Mouse (Mus musculus) forebrain, embryonic 14.5 days (tissue): ENCODE data around the gene Vamp4. TPM values are rescaled to one million over a fixed set of nuclear protein-coding genes. Genes with fewer than 3 reads are reported as not detected.
"Not testable (repeated sequence)": the region's sequence is repeated elsewhere in the genome, so short reads cannot be mapped to it uniquely, and the experiment has no call there.

Experiments used
- ATAC-seq: fragments of 200-750 bp; cut with Nextera tagmentation; 2 replicates; pipeline ENCODE4 v1.8.0; 2017; ENCODE audit warnings: mild to moderate bottlenecking, moderate library complexity
- DNase-seq: peaks from one replicate; pipeline ENCODE4 v3.0.0-alpha.2; 2015; ENCODE audit warnings: low spot score
- H3K27ac ChIP-seq: fragments of 300-500 bp; sonication (generic); 2 replicates; pipeline ENCODE4 v1.5.1; 2014; ENCODE audit warnings: low read depth, mild to moderate bottlenecking, control low read depth, low read length, moderate library complexity
- H3K27me3 ChIP-seq: fragments of 300-500 bp; sonication (generic); replicated peaks from 2 replicates; pipeline ENCODE4 v1.6.1; 2014; ENCODE audit warnings: low read length, control low read depth, mixed read lengths; ENCODE audit not compliant: control insufficient read depth, insufficient read depth
- H3K36me3 ChIP-seq: fragments of 300-500 bp; sonication (generic); 2 replicates; pipeline ENCODE4 v1.6.1; 2014; ENCODE audit warnings: low read length, control low read depth; ENCODE audit not compliant: control insufficient read depth, insufficient read depth
- H3K4me1 ChIP-seq: fragments of 300-500 bp; sonication (generic); 2 replicates; pipeline ENCODE4 v1.6.1; 2014; ENCODE audit warnings: antibody characterized with exemption, low read length, control low read depth; ENCODE audit not compliant: control insufficient read depth, insufficient read depth
- H3K4me2 ChIP-seq: fragments of 300-500 bp; sonication (generic); 2 replicates; pipeline ENCODE4 v1.6.1; 2014; ENCODE audit warnings: mild to moderate bottlenecking, control low read depth, low read length
- H3K4me3 ChIP-seq: fragments of 300-500 bp; sonication (generic); 2 replicates; pipeline ENCODE4 v1.5.1; 2014; ENCODE audit warnings: low read depth, low read length, control low read depth
- H3K9ac ChIP-seq: fragments of 300-500 bp; sonication (generic); 2 replicates; pipeline ENCODE4 v1.6.1; 2014; ENCODE audit warnings: mild to moderate bottlenecking, low read length, control low read depth, moderate library complexity
- H3K9me3 ChIP-seq: fragments of 300-500 bp; sonication (generic); replicated peaks from 2 replicates; pipeline ENCODE4 v1.6.1; 2016; ENCODE audit warnings: low read length, control low read depth, mixed read lengths; ENCODE audit not compliant: control insufficient read depth
- WGBS: fragments of 180-500 bp; shearing (Covaris S2); extraction: QIAGEN DNeasy Blood & Tissue Kit; methylation state at CpG from one replicate; pipeline ENCODE4 v1.1.7; 2014; 5-methylcytosine and 5-hydroxymethylcytosine counted together
- polyA plus RNA-seq: library from polyadenylated mRNA; unstranded; fragments of >200 nt; fragmentation: Nextera tagmentation; extraction: Ambion mirVana; gene quantifications from 2 replicates; pipeline ENCODE4 v1.2.1, GENCODE M21; 2014

The Vamp4 gene
- polyA plus RNA-seq, 1 experiment from 2014 or later = 52.3 TPM

GRCm38 (mm10) chr1:162628326-162628725 is 58.0 kb downstream of the Vamp4 start:
- H3K36me3 ChIP-seq, H3K4me1 ChIP-seq, H3K4me3 ChIP-seq, H3K4me2 ChIP-seq, H3K9me3 ChIP-seq, H3K27me3 ChIP-seq, DNase-seq, H3K27ac ChIP-seq, ATAC-seq, H3K9ac ChIP-seq: not testable (repeated sequence)
- 97% methylated on average over 15 of the region's 15 CpGs for WGBS

DNA sequence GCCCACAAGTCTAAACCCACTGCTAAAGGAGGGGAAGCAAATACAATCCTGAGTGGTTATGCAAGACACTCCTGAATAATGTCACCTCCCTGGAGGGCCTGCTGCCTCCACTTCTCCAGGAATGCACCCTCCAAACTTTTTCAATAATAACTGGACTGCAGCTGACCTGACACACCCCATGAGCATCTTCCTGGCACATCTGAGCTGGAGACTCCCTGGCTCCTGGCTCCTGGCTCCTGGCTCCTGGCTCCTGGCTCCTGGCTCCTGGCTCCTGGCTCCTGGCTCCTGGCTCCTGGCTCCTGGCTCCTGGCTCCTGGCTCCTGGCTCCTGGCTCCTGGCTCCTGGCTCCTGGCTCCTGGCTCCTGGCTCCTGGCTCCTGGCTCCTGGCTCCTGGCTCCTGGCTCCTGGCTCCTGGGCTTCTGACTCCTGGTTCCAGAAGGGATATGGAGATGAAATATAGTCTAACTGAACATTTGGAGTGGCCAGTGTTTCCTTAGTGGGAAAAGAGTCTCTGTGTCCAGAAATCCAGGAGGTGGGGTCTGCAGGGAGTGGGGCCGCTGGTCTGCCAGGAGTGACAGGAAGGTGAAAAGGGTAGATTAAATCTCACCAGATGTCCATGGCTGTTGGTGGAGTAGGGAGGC is 65.1 kb downstream of the Vamp4 start:
- not testable (repeated sequence) for H3K27me3 ChIP-seq, H3K4me2 ChIP-seq, DNase-seq, H3K9ac ChIP-seq, ATAC-seq, H3K27ac ChIP-seq, H3K9me3 ChIP-seq, H3K4me3 ChIP-seq, H3K36me3 ChIP-seq, H3K4me1 ChIP-seq
- WGBS = 73% methylated on average over 1 of the region's 1 CpGs

- whole genome bisulfite sequencing = 81% methylated on average over 3 of the region's 3 CpGs
- no peaks in the 10 kb centered on the region; the same call in 1 of the 2 replicates for H3K9me3 ChIP-seq
- no peaks in the 10 kb centered on the region for H3K4me1 ChIP-seq
- DNase-seq (no peak), ATAC-seq (no peak)
- no peak overlapping the region for H3K27ac ChIP-seq
- H3K27me3 ChIP-seq = no peaks in the 10 kb centered on the region
- no peaks in the 10 kb centered on the region for H3K36me3 ChIP-seq
- H3K4me2 ChIP-seq = no peak overlapping the region
- H3K4me3 ChIP-seq = no peak overlapping the region
- no peak overlapping the region for H3K9ac ChIP-seq
Observed at GRCm38 (mm10) chr1:162636516-162636915, 66.2 kb downstream of the Vamp4 start.

DNA sequence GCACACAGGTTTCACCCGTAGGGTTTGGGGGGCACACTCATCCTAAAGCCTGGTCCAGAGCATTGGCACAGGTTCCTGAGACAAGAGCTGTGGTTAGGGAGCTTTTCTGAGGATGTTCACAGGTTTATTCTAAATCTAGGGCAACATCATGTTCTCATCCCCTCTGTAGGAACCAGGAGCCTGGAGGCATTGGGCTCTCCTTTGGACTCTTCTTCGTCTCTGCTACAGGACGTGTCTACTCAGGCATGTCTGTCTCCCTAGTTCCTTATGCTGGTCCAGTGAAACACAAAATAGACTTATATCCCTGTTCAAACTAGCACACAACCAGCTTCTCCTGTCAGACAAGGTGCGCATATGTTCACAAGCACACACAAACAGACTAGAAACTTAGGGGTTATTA is 68.2 kb downstream of the Vamp4 start:
- H3K9me3 ChIP-seq = no peaks in the 10 kb centered on the region; the same call in 1 of the 2 replicates
- no peaks in the 10 kb centered on the region for H3K27me3 ChIP-seq
- H3K4me2 ChIP-seq = no peak overlapping the region
- no peaks in the 10 kb centered on the region for H3K36me3 ChIP-seq
- no peak for ATAC-seq
- H3K9ac ChIP-seq = no peak overlapping the region
- 91% methylated on average over 4 of the region's 4 CpGs for WGBS
- no peak for DNase-seq
- no peak overlapping the region for H3K27ac ChIP-seq
- no peak overlapping the region for H3K4me3 ChIP-seq
- no peaks in the 10 kb centered on the region for H3K4me1 ChIP-seq

- Histone ChIP-seq H3K4me2 (no peak within 1 kb of the TSS), H3K4me3 (no peak within 1 kb of the TSS), H3K9ac (no peak within 1 kb of the TSS), H3K4me1 (no peaks in the 10 kb centered on the region), H3K27me3 (no peaks in the 10 kb centered on the region), H3K9me3 (no peaks in the 10 kb centered on the region; the same call in 1 of the 2 replicates), H3K36me3 (no peaks in the 10 kb centered on the region), H3K27ac (no peak within 1 kb of the TSS)
- 87% methylated on average over 10 of the region's 10 CpGs for WGBS
- no peak for DNase-seq
- ATAC-seq = no peak
Observed at GRCm38 (mm10) chr1:162639051-162639750, 68.9 kb downstream of the Vamp4 start, which contains the start of gene Myoc. Myoc (plus strand) TSS chr1:162639155.

- H3K27ac ChIP-seq = no peak overlapping the region
- ATAC-seq (no peak), DNase-seq (no peak)
- 90% methylated on average over 1 of the region's 1 CpGs for WGBS
- no peaks in the 10 kb centered on the region for H3K9me3 ChIP-seq
- no peak overlapping the region for H3K9ac ChIP-seq
- no peaks in the 10 kb centered on the region for H3K27me3 ChIP-seq
- H3K36me3 ChIP-seq = no peaks in the 10 kb centered on the region
- no peak overlapping the region for H3K4me3 ChIP-seq
- H3K4me2 ChIP-seq = no peak overlapping the region
- H3K4me1 ChIP-seq = no peaks in the 10 kb centered on the region
Observed at GRCm38 (mm10) chr1:162639861-162640260, 69.5 kb downstream of the Vamp4 start.

- ATAC-seq = no peak
- no peak overlapping the region for H3K4me3 ChIP-seq
Observed at GRCm38 (mm10) chr1:162642591-162642990, 72.3 kb downstream of the Vamp4 start.

DNA sequence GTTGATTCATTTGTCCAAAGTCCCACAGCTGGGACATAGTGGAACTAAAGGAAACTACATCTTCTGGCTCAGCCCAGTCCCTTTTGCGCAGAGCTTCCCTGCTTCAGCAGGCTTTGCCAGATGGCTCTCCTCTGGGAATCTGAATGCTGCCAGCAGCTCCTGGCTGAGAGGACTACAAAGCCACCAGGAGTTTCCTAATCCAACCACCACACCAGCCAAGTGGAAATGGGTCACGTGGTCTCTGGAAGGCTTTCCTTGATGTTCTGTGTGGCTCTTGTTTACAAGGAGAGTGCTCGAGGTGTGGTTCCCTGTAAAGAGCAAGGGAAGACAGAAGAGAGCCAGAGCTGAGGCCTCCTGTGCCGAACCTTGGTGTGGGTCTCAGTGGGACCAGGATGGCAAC is 73.4 kb downstream of the Vamp4 start:
- H3K4me3 ChIP-seq = no peak overlapping the region
- WGBS = 33% methylated on average over 4 of the region's 4 CpGs
- no peak overlapping the region for H3K9ac ChIP-seq
- H3K4me2 ChIP-seq = no peak overlapping the region
- H3K27me3 ChIP-seq = no peaks in the 10 kb centered on the region
- DNase-seq (peak; percentile 77), ATAC-seq (peak; percentile 67; the same call in 1 of the 2 replicates)
- H3K27ac ChIP-seq = no peak overlapping the region
- no peaks in the 10 kb centered on the region for H3K9me3 ChIP-seq
- no peaks in the 10 kb centered on the region for H3K4me1 ChIP-seq
- H3K36me3 ChIP-seq = no peaks in the 10 kb centered on the region

More at GRCm38 (mm10) chr1:162642591-162642990, 72.3 kb downstream of the Vamp4 start:
- no peak for DNase-seq
- Histone ChIP-seq H3K27me3 (no peaks in the 10 kb centered on the region), H3K4me1 (no peaks in the 10 kb centered on the region), H3K27ac (no peak overlapping the region), H3K4me2 (no peak overlapping the region), H3K9me3 (no peaks in the 10 kb centered on the region), H3K9ac (no peak overlapping the region), H3K36me3 (no peaks in the 10 kb centered on the region)
- 67% methylated on average over 3 of the region's 3 CpGs for WGBS

DNA sequence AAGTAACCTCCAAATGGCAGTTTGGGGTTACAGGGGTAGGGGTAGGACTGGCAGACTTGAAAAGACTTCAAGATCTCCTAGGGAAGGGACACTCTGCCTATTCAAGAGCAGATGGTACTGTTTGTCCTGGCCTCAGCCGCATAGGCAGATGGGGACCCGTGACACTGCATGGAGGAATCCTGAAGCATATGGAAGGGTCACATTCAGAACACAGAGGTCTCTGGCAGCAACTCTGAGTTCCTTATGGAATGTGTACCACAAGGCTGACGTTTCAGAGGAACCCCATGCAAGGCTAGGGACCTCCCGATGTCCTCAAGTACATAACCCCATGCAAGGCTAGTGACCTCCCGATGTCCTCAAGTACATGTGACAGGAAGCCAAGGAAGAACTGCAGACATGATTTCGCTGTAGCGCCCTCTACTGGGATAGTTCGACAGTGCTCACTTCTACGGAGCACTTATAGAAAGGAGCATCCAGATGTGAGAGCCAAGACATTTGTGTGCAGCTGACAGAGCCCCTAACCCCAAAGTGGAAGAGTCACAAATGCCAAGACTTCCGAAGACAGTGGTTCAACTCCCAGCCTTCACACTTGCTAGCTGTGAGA is 75.9 kb downstream of the Vamp4 start:
- 86% methylated on average over 10 of the region's 10 CpGs for WGBS
- no peak for ATAC-seq

More for the DNA sequence above, 75.9 kb downstream of the Vamp4 start:
- Histone ChIP-seq H3K9ac (no peak overlapping the region), H3K27ac (no peak overlapping the region), H3K4me3 (no peak overlapping the region), H3K27me3 (no peaks in the 10 kb centered on the region), H3K4me2 (no peak overlapping the region), H3K9me3 (no peaks in the 10 kb centered on the region), H3K4me1 (no peaks in the 10 kb centered on the region), H3K36me3 (no peaks in the 10 kb centered on the region)
- DNase-seq = no peak
